Mouse (Mus musculus): ENCODE results near the gene Gzmm. TPM values are rescaled to one million over a fixed set of nuclear protein-coding genes. Genes with fewer than 3 reads are reported as not detected.

The Gzmm gene
- polyA plus RNA-seq, 1 experiment from 2014 or later, result 0.78 TPM

DNA sequence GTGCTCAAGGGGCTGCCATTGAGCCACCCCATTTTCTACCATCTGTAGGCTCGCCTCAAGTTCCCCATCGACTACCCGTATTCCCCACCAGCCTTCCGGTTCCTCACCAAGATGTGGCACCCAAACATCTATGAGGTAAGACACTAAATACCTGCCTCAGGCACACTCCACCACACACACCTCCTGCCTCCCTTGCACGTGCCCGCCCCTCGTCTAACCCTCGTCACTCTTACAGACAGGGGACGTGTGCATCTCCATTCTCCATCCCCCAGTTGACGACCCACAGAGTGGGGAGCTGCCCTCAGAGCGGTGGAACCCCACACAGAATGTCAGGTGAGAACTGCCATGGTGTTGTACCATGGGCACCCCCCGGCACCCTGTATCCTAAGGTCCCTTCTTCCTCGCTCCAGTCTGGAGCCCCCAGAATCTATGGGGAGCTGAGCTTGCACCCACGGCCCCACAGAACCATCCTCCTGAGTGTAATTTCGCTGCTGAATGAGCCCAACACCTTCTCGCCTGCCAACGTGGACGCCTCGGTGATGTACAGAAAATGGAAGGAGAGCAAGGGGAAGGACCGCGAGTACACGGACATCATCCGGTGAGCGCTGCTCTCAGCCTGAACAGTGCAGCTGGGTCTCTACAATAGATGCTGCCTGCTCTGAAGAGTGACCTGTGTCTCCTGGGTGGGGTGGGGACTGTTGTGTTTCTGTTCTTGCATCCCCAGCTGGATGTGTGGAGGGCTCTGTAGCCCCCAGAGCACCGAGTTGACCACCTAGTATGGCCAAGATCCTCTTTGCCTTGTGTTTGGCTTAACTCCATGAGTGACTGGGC is 3.8 kb upstream of the Gzmm start:
- DNase-seq (ENCODE audit: low spot score) (no peak), ATAC-seq (replicated peaks; ENCODE audit: low FRiP score, low TSS enrichment, low read depth) (no peak)
- Histone ChIP-seq H3K4me1 (replicated peaks; ENCODE audit: control insufficient read depth, insufficient read depth, low read length) (peaks cover 15% of the 10 kb centered on the region), H3K36me3 (ENCODE audit: control insufficient read depth, insufficient read depth, low read length) (peaks cover 51% of the 10 kb centered on the region), H3K9me3 (ENCODE audit: control insufficient read depth, low read length) (no peaks in the 10 kb centered on the region), H3K9ac (ENCODE audit: low read length) (no peak overlapping the region), H3K4me3 (ENCODE audit: low read depth, low read length) (no peak overlapping the region), H3K27me3 (replicated peaks; ENCODE audit: control insufficient read depth, insufficient read depth, low read length) (no peaks in the 10 kb centered on the region), H3K27ac (ENCODE audit: low read depth) (no peak overlapping the region), H3K4me2 (ENCODE audit: low read length) (no peak overlapping the region)
- WGBS, result 94% methylated on average over 25 of the region's 25 CpGs

DNA sequence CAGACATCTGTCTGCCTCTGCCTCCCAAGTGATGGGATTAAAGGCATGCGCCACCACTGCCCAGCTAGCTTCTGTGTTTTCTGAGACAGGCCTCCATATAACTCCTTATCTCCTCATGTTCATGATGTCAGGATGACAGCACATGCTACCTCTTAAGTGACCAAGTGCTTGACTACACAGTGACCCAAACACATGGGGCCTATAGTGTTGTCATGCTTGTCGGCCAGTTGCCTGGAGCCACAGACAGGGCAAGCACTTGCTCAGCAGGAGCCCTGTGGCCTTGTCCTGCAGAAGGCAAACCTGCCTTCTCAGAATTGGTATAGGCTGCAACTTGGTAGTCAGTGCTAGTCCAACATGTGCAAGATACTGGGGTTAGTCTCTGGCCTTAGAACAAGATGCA is 2.6 kb upstream of the Gzmm start:
- no peak overlapping the region for H3K4me2 ChIP-seq (ENCODE audit: low read length)
- peaks cover 51% of the 10 kb centered on the region for H3K36me3 ChIP-seq (ENCODE audit: control insufficient read depth, insufficient read depth, low read length)
- no peak overlapping the region for H3K27ac ChIP-seq (ENCODE audit: low read depth)
- no peak for DNase-seq (ENCODE audit: low spot score)
- no peak overlapping the region for H3K4me3 ChIP-seq (ENCODE audit: low read depth, low read length)
- H3K4me1 ChIP-seq (replicated peaks; ENCODE audit: control insufficient read depth, insufficient read depth, low read length), result peaks cover 9% of the 10 kb centered on the region
- H3K27me3 ChIP-seq (replicated peaks; ENCODE audit: control insufficient read depth, insufficient read depth, low read length), result no peaks in the 10 kb centered on the region
- H3K9me3 ChIP-seq (ENCODE audit: control insufficient read depth, low read length), result no peaks in the 10 kb centered on the region
- H3K9ac ChIP-seq (ENCODE audit: low read length), result no peak overlapping the region
- 86% methylated on average over 2 of the region's 2 CpGs for WGBS
- no peak for ATAC-seq (replicated peaks; ENCODE audit: low FRiP score, low TSS enrichment, low read depth)

DNA sequence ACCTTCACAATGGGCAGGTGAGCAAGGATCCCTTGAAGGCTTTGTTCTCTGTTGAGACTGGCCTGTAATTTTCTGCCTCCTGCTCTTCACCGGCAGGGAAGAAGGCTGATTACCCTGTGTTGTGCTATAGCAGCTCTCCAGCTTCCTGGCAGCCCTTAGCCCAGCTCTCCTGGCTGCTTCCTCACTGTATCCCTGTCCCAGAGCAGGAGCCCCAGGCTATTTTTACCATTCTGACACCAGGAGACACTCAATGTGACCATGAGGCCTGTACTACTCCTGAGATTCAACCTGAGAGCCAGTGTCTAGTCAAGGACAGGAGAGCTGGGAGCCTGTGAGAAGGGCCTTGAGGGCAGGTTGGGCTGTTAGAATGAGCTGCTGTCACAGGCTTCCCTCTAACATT is 2.1 kb upstream of the Gzmm start:
- H3K27ac ChIP-seq (ENCODE audit: low read depth), result no peak overlapping the region
- no peaks in the 10 kb centered on the region for H3K9me3 ChIP-seq (ENCODE audit: control insufficient read depth, low read length)
- ATAC-seq (replicated peaks; ENCODE audit: low FRiP score, low TSS enrichment, low read depth), result no peak
- 91% methylated on average over 1 of the region's 1 CpGs for WGBS
- no peak for DNase-seq (ENCODE audit: low spot score)
- H3K27me3 ChIP-seq (replicated peaks; ENCODE audit: control insufficient read depth, insufficient read depth, low read length), result no peaks in the 10 kb centered on the region
- H3K9ac ChIP-seq (ENCODE audit: low read length), result no peak overlapping the region
- H3K4me1 ChIP-seq (replicated peaks; ENCODE audit: control insufficient read depth, insufficient read depth, low read length), result peaks cover 9% of the 10 kb centered on the region
- no peak overlapping the region for H3K4me2 ChIP-seq (ENCODE audit: low read length)
- H3K36me3 ChIP-seq (ENCODE audit: control insufficient read depth, insufficient read depth, low read length), result peaks cover 51% of the 10 kb centered on the region
- H3K4me3 ChIP-seq (ENCODE audit: low read depth, low read length), result no peak overlapping the region

DNA sequence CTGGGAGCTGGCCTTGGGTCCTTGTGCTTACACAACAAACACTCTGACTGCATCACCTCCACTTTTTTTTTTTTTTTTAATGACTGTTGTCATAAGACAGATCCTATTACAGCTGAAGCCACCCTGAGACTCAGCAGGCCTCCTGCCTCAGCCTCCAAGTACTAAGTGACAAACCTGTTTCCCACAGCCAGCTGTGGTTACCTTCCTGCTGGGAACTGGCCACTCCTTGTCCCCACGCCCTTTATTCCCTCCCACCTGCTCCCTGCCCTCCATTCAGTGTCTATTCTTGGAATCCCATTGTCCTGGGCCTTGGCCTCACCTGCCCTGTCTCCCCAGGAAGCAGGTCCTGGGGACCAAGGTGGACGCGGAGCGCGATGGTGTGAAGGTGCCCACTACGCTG is 1.3 kb upstream of the Gzmm start:
- Histone ChIP-seq H3K27me3 (replicated peaks; ENCODE audit: control insufficient read depth, insufficient read depth, low read length) (no peaks in the 10 kb centered on the region), H3K9me3 (ENCODE audit: control insufficient read depth, low read length) (no peaks in the 10 kb centered on the region), H3K4me1 (replicated peaks; ENCODE audit: control insufficient read depth, insufficient read depth, low read length) (peaks cover 9% of the 10 kb centered on the region), H3K36me3 (ENCODE audit: control insufficient read depth, insufficient read depth, low read length) (peaks cover 51% of the 10 kb centered on the region), H3K9ac (ENCODE audit: low read length) (no peak overlapping the region), H3K4me3 (ENCODE audit: low read depth, low read length) (no peak overlapping the region), H3K27ac (ENCODE audit: low read depth) (no peak overlapping the region), H3K4me2 (ENCODE audit: low read length) (no peak overlapping the region)
- 94% methylated on average over 6 of the region's 6 CpGs for WGBS
- ATAC-seq (replicated peaks; ENCODE audit: low FRiP score, low TSS enrichment, low read depth) (no peak), DNase-seq (ENCODE audit: low spot score) (no peak)

DNA sequence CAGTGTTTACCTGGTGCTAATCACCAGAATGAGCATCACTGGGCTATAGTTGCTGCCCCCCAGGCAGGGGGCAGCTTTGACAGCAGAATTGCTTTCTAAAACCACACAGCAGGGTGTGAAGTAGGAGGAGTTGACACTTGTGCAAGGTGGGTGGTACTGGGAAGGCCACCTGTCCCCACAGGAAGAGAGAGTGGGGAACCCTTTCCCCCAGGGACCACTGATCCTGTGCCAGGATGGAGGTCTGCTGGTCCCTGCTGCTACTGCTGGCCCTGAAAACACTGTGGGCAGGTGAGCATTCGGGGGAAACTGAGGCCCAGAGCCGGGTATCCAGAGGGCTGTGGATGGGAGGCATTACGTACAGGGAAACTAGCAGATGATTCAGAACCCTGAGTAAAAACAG is 358 bp downstream of the Gzmm start:
- no peak overlapping the region for H3K4me2 ChIP-seq (ENCODE audit: low read length)
- WGBS, result 89% methylated on average over 3 of the region's 3 CpGs
- DNase-seq (ENCODE audit: low spot score) (no peak), ATAC-seq (replicated peaks; ENCODE audit: low FRiP score, low TSS enrichment, low read depth) (no peak)
- no peak overlapping the region for H3K9ac ChIP-seq (ENCODE audit: low read length)
- H3K4me3 ChIP-seq (ENCODE audit: low read depth, low read length), result no peak overlapping the region
- H3K36me3 ChIP-seq (ENCODE audit: control insufficient read depth, insufficient read depth, low read length), result peaks cover 51% of the 10 kb centered on the region
- no peaks in the 10 kb centered on the region for H3K27me3 ChIP-seq (replicated peaks; ENCODE audit: control insufficient read depth, insufficient read depth, low read length)
- no peaks in the 10 kb centered on the region for H3K9me3 ChIP-seq (ENCODE audit: control insufficient read depth, low read length)
- no peak overlapping the region for H3K27ac ChIP-seq (ENCODE audit: low read depth)
- H3K4me1 ChIP-seq (replicated peaks; ENCODE audit: control insufficient read depth, insufficient read depth, low read length), result no peaks in the 10 kb centered on the region

DNA sequence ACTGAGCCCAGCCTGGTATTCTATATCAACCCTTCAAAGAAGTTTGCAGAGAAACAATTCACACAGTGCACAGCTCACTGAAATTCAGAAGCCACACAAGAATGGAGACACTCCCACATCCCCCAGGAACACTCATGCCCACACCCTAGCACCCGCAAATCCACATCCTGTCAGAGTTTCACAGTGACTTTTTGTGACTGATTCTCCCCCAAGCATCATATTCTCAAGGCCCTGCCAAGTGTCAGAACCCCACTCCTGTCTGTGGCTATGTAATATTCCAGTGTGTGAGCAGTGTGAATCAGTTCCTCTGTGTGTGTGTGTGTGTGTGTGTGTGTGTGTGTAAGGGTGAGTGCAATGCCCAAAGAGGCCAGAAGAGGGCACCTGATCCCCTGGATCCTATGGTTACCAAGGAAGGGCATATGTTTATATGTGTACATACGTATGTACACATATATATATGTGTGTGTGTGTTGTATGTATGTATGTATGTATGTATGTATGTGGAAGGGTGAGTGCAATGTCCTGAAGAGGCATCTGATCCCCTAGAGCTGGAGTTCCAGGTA is 3.2 kb downstream of the Gzmm start:
- H3K27me3 ChIP-seq (replicated peaks; ENCODE audit: control insufficient read depth, insufficient read depth, low read length), result no peaks in the 10 kb centered on the region
- DNase-seq (ENCODE audit: low spot score) (no peak), ATAC-seq (replicated peaks; ENCODE audit: low FRiP score, low TSS enrichment, low read depth) (no peak)
- WGBS, result 97% methylated on average over 2 of the region's 2 CpGs
- peaks cover 4% of the 10 kb centered on the region; the same call in 1 of the 2 replicates for H3K4me1 ChIP-seq (replicated peaks; ENCODE audit: control insufficient read depth, insufficient read depth, low read length)
- no peak overlapping the region for H3K9ac ChIP-seq (ENCODE audit: low read length)
- no peak overlapping the region for H3K4me2 ChIP-seq (ENCODE audit: low read length)
- H3K9me3 ChIP-seq (ENCODE audit: control insufficient read depth, low read length), result no peaks in the 10 kb centered on the region
- H3K4me3 ChIP-seq (ENCODE audit: low read depth, low read length), result no peak overlapping the region
- H3K36me3 ChIP-seq (ENCODE audit: control insufficient read depth, insufficient read depth, low read length), result peaks cover 23% of the 10 kb centered on the region
- no peak overlapping the region for H3K27ac ChIP-seq (ENCODE audit: low read depth)

DNA sequence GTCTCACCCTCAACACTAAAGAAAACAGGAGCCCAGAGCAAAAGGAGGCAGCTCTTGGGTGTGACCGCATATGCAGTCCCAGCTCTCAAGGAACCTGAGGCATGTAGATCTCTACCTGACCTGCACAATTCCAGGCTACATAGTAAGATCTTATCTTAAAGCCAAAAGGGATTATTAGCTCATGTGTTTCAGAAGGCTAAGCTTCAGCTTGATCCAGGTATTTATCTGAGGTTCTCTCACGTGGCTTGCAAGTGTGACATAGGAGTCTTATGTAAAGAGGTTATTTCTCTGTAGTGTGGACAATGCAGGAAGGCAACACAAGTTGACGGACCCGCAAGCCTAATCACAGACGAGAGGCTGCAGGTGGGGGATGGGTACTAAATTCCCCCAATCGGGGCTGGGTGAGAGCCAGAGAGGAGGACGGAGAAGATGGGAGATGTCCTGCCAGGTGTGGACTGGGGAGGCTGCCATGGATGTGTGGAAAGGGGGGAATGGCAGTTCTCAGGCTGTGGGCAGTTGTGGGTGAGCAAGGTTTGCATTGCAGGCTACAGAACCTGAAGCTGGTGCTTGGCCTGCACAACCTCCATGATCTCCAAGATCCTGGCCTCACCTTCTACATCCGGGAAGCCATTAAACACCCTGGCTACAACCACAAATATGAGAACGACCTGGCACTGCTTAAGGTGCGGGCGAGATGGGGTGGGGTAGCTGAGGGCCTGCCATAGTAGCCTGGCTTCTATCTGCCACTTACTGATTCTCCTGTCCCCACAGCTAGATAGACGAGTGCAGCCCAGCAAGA is 5.0 kb downstream of the Gzmm start:
- no peak overlapping the region for H3K4me3 ChIP-seq (ENCODE audit: low read depth, low read length)
- DNase-seq (ENCODE audit: low spot score), result no peak
- no peaks in the 10 kb centered on the region for H3K9me3 ChIP-seq (ENCODE audit: control insufficient read depth, low read length)
- peaks cover 6% of the 10 kb centered on the region for H3K36me3 ChIP-seq (ENCODE audit: control insufficient read depth, insufficient read depth, low read length)
- no peak for ATAC-seq (replicated peaks; ENCODE audit: low FRiP score, low TSS enrichment, low read depth)
- H3K4me2 ChIP-seq (ENCODE audit: low read length), result no peak overlapping the region
- H3K4me1 ChIP-seq (replicated peaks; ENCODE audit: control insufficient read depth, insufficient read depth, low read length), result peaks cover 7% of the 10 kb centered on the region
- H3K9ac ChIP-seq (ENCODE audit: low read length), result no peak overlapping the region
- H3K27ac ChIP-seq (ENCODE audit: low read depth), result no peak overlapping the region
- 77% methylated on average over 12 of the region's 12 CpGs for WGBS
- H3K27me3 ChIP-seq (replicated peaks; ENCODE audit: control insufficient read depth, insufficient read depth, low read length), result no peaks in the 10 kb centered on the region

DNA sequence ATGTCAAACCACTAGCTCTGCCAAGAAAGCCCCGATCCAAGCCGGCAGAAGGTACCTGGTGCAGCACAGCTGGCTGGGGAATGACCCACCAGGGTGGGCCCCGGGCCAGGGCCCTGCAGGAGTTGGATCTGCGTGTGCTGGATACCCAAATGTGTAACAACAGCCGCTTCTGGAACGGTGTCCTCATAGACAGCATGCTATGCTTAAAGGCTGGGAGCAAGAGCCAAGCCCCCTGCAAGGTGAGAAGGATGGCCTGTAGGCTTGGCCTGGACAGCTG is 5.5 kb downstream of the Gzmm start:
- Histone ChIP-seq H3K9me3 (ENCODE audit: control insufficient read depth, low read length) (no peaks in the 10 kb centered on the region), H3K27ac (ENCODE audit: low read depth) (no peak overlapping the region), H3K4me3 (ENCODE audit: low read depth, low read length) (no peak overlapping the region), H3K4me2 (ENCODE audit: low read length) (no peak overlapping the region), H3K9ac (ENCODE audit: low read length) (no peak overlapping the region), H3K36me3 (ENCODE audit: control insufficient read depth, insufficient read depth, low read length) (0 out of 2 replicates have a peak, but pooled peaks cover under 1% of the 10 kb centered on the region), H3K4me1 (replicated peaks; ENCODE audit: control insufficient read depth, insufficient read depth, low read length) (peaks cover 7% of the 10 kb centered on the region), H3K27me3 (replicated peaks; ENCODE audit: control insufficient read depth, insufficient read depth, low read length) (no peaks in the 10 kb centered on the region)
- DNase-seq (ENCODE audit: low spot score), result no peak
- ATAC-seq (replicated peaks; ENCODE audit: low FRiP score, low TSS enrichment, low read depth), result no peak
- WGBS, result 84% methylated on average over 6 of the region's 6 CpGs
